Mouse (Mus musculus) MEL (cell line): ENCODE results near the gene Tirap. TPM values are rescaled to one million over a fixed set of nuclear protein-coding genes. Genes with fewer than 3 reads are reported as not detected.

Experiments
- DNase-seq: peaks from one replicate; pipeline ENCODE4 v3.0.0; 2011; ENCODE audit warnings: low read depth, low spot score
- H3K27ac ChIP-seq: 2 replicates; pipeline ENCODE4 v1.5.1; 2012; ENCODE audit warnings: low read depth, mild to moderate bottlenecking, control low read depth, low read length, moderate library complexity; ENCODE audit not compliant: control insufficient read depth
- H3K27me3 ChIP-seq, 2 experiments: fragments of 150-350 bp in 1 of 2; sonication (generic) in 1 of 2; 2 replicates each; pipeline ENCODE4 v1.6.1; 2012; ENCODE audit warnings: low read length in 2 of 2, mild to moderate bottlenecking in 2 of 2, improper control_type of control experiment in 1 of 2, moderate library complexity in 1 of 2; ENCODE audit not compliant: insufficient read depth in 2 of 2, control insufficient read depth in 1 of 2
- H3K36me3 ChIP-seq, 2 experiments: 2 replicates each; pipeline ENCODE4 v1.6.1; 2012 to 2014; ENCODE audit warnings: low read length in 2 of 2, improper control_type of control experiment in 1 of 2, inconsistent platforms in 1 of 2, mild to moderate bottlenecking in 1 of 2; ENCODE audit not compliant: insufficient read depth in 2 of 2, control insufficient read depth in 1 of 2
- H3K4me1 ChIP-seq, 2 experiments: fragments of 150-350 bp in 1 of 2; sonication (generic) in 1 of 2; 2 replicates each; pipeline ENCODE4 v1.6.1; 2012; ENCODE audit warnings: low read length in 2 of 2, improper control_type of control experiment in 1 of 2, mild to moderate bottlenecking in 1 of 2; ENCODE audit not compliant: insufficient read depth in 2 of 2, control insufficient read depth in 1 of 2
- H3K4me3 ChIP-seq, 2 experiments: fragments of 150-350 bp in 1 of 2; sonication (generic) in 1 of 2; 2 replicates each; pipeline ENCODE4 v1.5.1; 2012; ENCODE audit warnings: low read depth in 2 of 2, low read length in 2 of 2, mild to moderate bottlenecking in 2 of 2, moderate library complexity in 2 of 2, control low read depth in 1 of 2, improper control_type of control experiment in 1 of 2; ENCODE audit not compliant: control insufficient read depth in 1 of 2, insufficient read depth in 1 of 2
- H3K79me2 ChIP-seq: 2 replicates; pipeline ENCODE4 v1.6.1; 2012; ENCODE audit warnings: mild to moderate bottlenecking, low read length, moderate library complexity; ENCODE audit not compliant: control insufficient read depth, poor library complexity, insufficient read depth
- H3K9ac ChIP-seq: 2 replicates; pipeline ENCODE4 v1.6.1; 2012; ENCODE audit warnings: low read depth, mild to moderate bottlenecking, control low read depth, low read length, moderate library complexity; ENCODE audit not compliant: control insufficient read depth, poor library complexity, severe bottlenecking
- H3K9me3 ChIP-seq: fragments of 150-350 bp; sonication (generic); replicated peaks from 2 replicates; pipeline ENCODE4 v1.6.1; 2012; ENCODE audit warnings: mild to moderate bottlenecking, low read length, improper control_type of control experiment, moderate library complexity; ENCODE audit not compliant: insufficient read depth
- BHLHE40 ChIP-seq: IDR thresholded peaks from 2 replicates; pipeline ENCODE4 v1.6.1; 2012; ENCODE audit warnings: low read depth, mild to moderate bottlenecking, inconsistent platforms, low read length, improper control_type of control experiment, borderline replicate concordance
- CHD2 ChIP-seq: IDR thresholded peaks from 2 replicates; pipeline ENCODE4 v1.6.1; 2011; ENCODE audit warnings: low read length, improper control_type of control experiment
- E2F4 ChIP-seq: IDR thresholded peaks from 2 replicates; pipeline ENCODE4 v1.6.1; 2011; ENCODE audit warnings: low read depth, low read length, improper control_type of control experiment, borderline replicate concordance
- ELF1 ChIP-seq: IDR thresholded peaks from 2 replicates; pipeline ENCODE4 v1.6.1; 2014; ENCODE audit warnings: low read depth, mild to moderate bottlenecking, inconsistent platforms, low read length, improper control_type of control experiment, moderate library complexity
- EP300 ChIP-seq, 2 experiments: IDR thresholded peaks; 2 replicates each; pipeline ENCODE4 v1.6.1; 2011; ENCODE audit warnings: improper control_type of control experiment in 2 of 2, low read length in 2 of 2, low read depth in 1 of 2, mild to moderate bottlenecking in 1 of 2
- ETS1 ChIP-seq: IDR thresholded peaks from 2 replicates; pipeline ENCODE4 v1.6.1; 2012; ENCODE audit warnings: low read depth, mild to moderate bottlenecking, inconsistent platforms, low read length, improper control_type of control experiment, moderate library complexity
- GABPA ChIP-seq: IDR thresholded peaks from 2 replicates; pipeline ENCODE4 v1.6.1; 2012; ENCODE audit warnings: low read depth, mild to moderate bottlenecking, inconsistent platforms, low read length, improper control_type of control experiment, moderate library complexity
- JUND ChIP-seq: IDR thresholded peaks from 2 replicates; pipeline ENCODE4 v1.6.1; 2011; ENCODE audit warnings: low read depth, mild to moderate bottlenecking, improper control_type of control experiment, low read length
- MAFK ChIP-seq: IDR thresholded peaks from 2 replicates; pipeline ENCODE4 v1.6.1; 2011; ENCODE audit warnings: low read depth, mild to moderate bottlenecking, low read length, improper control_type of control experiment, borderline replicate concordance
- MAX ChIP-seq: IDR thresholded peaks from 2 replicates; pipeline ENCODE4 v1.6.1; 2011; ENCODE audit warnings: low read length, improper control_type of control experiment
- MEF2A ChIP-seq: IDR thresholded peaks from 2 replicates; pipeline ENCODE4 v1.6.1; 2014; ENCODE audit warnings: low read depth, mild to moderate bottlenecking, inconsistent platforms, low read length, improper control_type of control experiment; ENCODE audit not compliant: poor library complexity, insufficient replicate concordance, severe bottlenecking; ENCODE audit errors: extremely low read depth
- MXI1 ChIP-seq: IDR thresholded peaks from 2 replicates; pipeline ENCODE4 v1.6.1; 2011; ENCODE audit warnings: mild to moderate bottlenecking, low read depth, low read length, improper control_type of control experiment
- MYB ChIP-seq: IDR thresholded peaks from 2 replicates; pipeline ENCODE4 v1.6.1; 2011; ENCODE audit warnings: mild to moderate bottlenecking, low read depth, low read length, improper control_type of control experiment
- MYC ChIP-seq: IDR thresholded peaks from 2 replicates; pipeline ENCODE4 v1.6.1; 2011; ENCODE audit warnings: low read depth, mild to moderate bottlenecking, low read length, improper control_type of control experiment, moderate library complexity
- NRF1 ChIP-seq: IDR thresholded peaks from 2 replicates; pipeline ENCODE4 v1.6.1; 2014; ENCODE audit warnings: low read depth, mild to moderate bottlenecking, inconsistent platforms, low read length, improper control_type of control experiment, moderate library complexity; ENCODE audit not compliant: poor library complexity, insufficient read depth, severe bottlenecking
- POLR2A ChIP-seq, 2 experiments: IDR thresholded peaks; 2 replicates each; pipeline ENCODE4 v1.6.1; 2011 to 2012; ENCODE audit warnings: low read length in 2 of 2, mild to moderate bottlenecking in 2 of 2, control low read depth in 1 of 2, improper control_type of control experiment in 1 of 2, low read depth in 1 of 2, moderate library complexity in 1 of 2; ENCODE audit not compliant: control insufficient read depth in 1 of 2, insufficient read depth in 1 of 2, poor library complexity in 1 of 2
- POLR2AphosphoS2 ChIP-seq: IDR thresholded peaks from 2 replicates; pipeline ENCODE4 v1.6.1; 2011; ENCODE audit warnings: low read length, improper control_type of control experiment
- RCOR1 ChIP-seq: IDR thresholded peaks from 2 replicates; pipeline ENCODE4 v1.6.1; 2012; ENCODE audit warnings: low read depth, mild to moderate bottlenecking, inconsistent platforms, low read length, improper control_type of control experiment
- SIN3A ChIP-seq: IDR thresholded peaks from 2 replicates; pipeline ENCODE4 v1.6.1; 2012; ENCODE audit warnings: low read length, improper control_type of control experiment, inconsistent platforms
- SMC3 ChIP-seq: IDR thresholded peaks from 2 replicates; pipeline ENCODE4 v1.6.1; 2011; ENCODE audit warnings: low read depth, low read length, improper control_type of control experiment
- TAL1 ChIP-seq: IDR thresholded peaks from 2 replicates; pipeline ENCODE4 v1.6.1; 2012; ENCODE audit warnings: mild to moderate bottlenecking, inconsistent platforms, low read length, moderate library complexity, mixed read lengths
- UBTF ChIP-seq: IDR thresholded peaks from 2 replicates; pipeline ENCODE4 v1.6.1; 2012; ENCODE audit warnings: low read depth, mild to moderate bottlenecking, inconsistent platforms, low read length, improper control_type of control experiment, moderate library complexity, borderline replicate concordance; ENCODE audit not compliant: insufficient read depth
- ZC3H11A ChIP-seq: IDR thresholded peaks from 2 replicates; pipeline ENCODE4 v1.6.1; 2012; ENCODE audit warnings: low read depth, mild to moderate bottlenecking, inconsistent platforms, low read length, improper control_type of control experiment
- ZMIZ1 ChIP-seq: IDR thresholded peaks from 2 replicates; pipeline ENCODE4 v1.6.1; 2012; ENCODE audit warnings: low read depth, mild to moderate bottlenecking, inconsistent platforms, low read length, improper control_type of control experiment, moderate library complexity
- polyA plus RNA-seq, 2 experiments: library from polyadenylated mRNA; stranded (reverse) in 1 of 2; unstranded in 1 of 2; fragments of >175 nt in 1 of 2; fragments of >200 nt in 1 of 2; gene quantifications; 2 replicates each; pipeline versions ENCODE4 v1.2.1 to v1.2.4; 2012; ENCODE audit warnings: low replicate concordance in 2 of 2, low read depth in 1 of 2; ENCODE audit not compliant: insufficient read length in 2 of 2, insufficient read depth in 1 of 2, missing spikeins in 1 of 2
- total RNA-seq: library from RNA; depleted of rRNA; stranded (reverse); fragments of 300-350 nt; gene quantifications from 2 replicates; pipeline ENCODE4 v1.2.3, GENCODE M21; 2012

The Tirap gene
- total and polyA plus RNA-seq, 3 experiments = 2.4 to 5.3 TPM; not detected in 1

DNA sequence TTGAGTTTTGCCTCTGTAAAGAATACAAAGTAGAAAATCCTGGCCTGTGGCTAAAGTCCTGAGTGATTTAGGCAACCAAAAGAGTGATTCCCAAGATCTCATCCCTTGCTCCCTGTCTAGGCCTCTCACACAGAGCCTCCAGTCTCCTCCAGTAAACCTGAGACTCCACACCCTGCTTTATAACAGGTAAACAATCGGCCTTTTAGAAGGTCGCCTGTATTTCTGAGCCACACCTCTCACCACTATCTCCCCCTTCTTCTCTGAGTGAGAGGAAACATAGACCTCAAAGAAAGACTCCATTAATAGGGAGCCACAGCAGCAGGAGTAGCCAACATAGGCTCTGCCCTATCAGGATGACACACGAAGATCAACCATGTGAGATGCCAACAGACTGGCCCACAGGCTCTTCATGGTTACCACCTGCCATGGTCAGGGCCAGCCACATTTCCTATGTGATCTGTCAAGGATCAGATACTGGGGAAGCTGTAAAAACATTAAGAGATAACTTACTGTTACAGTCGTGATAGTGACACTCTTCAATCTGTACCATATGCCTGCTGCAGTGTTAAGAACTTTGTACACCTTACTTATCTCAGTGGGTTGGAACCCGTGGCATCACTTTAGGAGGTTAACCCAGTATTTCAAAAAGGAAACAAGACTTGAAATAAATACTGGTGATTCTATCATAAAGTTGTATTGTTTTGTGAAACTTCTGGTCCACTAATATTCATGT, 35.8 kb downstream of the Tirap start:
- no peaks in the 10 kb centered on the region for H3K9me3 ChIP-seq
- no peaks in the 10 kb centered on the region for H3K79me2 ChIP-seq
- H3K9ac ChIP-seq = no peak overlapping the region
- DNase-seq = peak; percentile 14
- H3K4me1 ChIP-seq = no peaks in the 10 kb centered on the region
- TF ChIP-seq NRF1 = no peak
- no peak for TF ChIP-seq GABPA
- TF ChIP-seq POLR2A (IDR thresholded peaks at IDR 0.05; ENCODE audit: control insufficient read depth in 1 of 2, insufficient read depth in 1 of 2, low read depth in 1 of 2, low read length in 2 of 2, poor library complexity in 1 of 2) = no peak
- TF ChIP-seq UBTF = no peak
- no peak for TF ChIP-seq MXI1
- peak in 1 of 2 experiments; percentile 33; a peak in 1 of 4 replicates for TF ChIP-seq EP300 (IDR thresholded peaks at IDR 0.05; ENCODE audit: low read depth in 1 of 2, low read length in 2 of 2)
- TF ChIP-seq ETS1 = no peak
- peak; percentile 17; the same call in 1 of the 2 replicates for TF ChIP-seq TAL1
- TF ChIP-seq POLR2AphosphoS2 = no peak
- TF ChIP-seq, all 39 proteins: peak for 2
- Histone ChIP-seq H3K36me3 (peaks cover 0 to 5% of the 10 kb centered on the region in 2 experiments; a peak in 2 of 4 replicates), H3K27ac (no peak overlapping the region), H3K4me3 (no peak overlapping the region), H3K27me3 (no peaks in the 10 kb centered on the region)

DNA sequence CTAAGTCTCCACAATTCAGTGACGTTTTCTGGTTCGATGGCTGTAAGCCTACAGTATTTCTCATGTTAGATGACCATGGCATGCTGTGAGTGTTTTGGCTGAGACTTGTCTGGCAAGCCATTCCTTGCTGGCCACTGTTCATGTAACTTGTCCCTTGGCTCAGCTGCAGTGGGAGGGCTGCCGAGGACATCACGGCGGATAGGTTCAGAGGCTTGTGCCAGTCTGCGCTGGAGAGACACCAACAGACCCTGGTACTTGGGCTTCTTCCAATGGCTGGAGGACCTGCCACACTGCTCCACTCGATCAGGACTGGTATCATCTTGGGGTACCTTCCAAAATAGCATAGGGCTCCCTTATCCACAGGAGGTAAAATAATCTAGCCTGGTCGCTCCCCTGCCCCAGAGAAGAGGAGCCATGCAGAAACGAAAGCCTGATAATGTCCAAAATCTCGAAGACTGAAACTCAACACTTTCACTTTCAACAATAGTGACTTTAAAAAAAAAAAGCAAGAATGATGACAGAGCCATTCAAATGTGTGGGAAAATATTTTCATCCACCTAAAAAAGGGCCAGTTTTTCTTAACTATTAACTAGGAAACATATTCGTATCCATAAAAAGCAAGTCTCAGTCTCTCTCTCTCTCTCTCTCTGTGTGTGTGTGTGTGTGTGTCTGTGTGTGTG, 36.9 kb downstream of the Tirap start:
- Histone ChIP-seq H3K27me3 (no peaks in the 10 kb centered on the region), H3K4me3 (no peak overlapping the region), H3K9me3 (no peaks in the 10 kb centered on the region), H3K9ac (no peak overlapping the region), H3K27ac (no peak overlapping the region), H3K36me3 (peaks cover 0 to 5% of the 10 kb centered on the region in 2 experiments; a peak in 2 of 4 replicates), H3K4me1 (no peaks in the 10 kb centered on the region), H3K79me2 (no peaks in the 10 kb centered on the region)
- TF ChIP-seq CHD2 = no peak
- TF ChIP-seq ELF1 = no peak
- TF ChIP-seq MYC = no peak
- TF ChIP-seq BHLHE40 = no peak
- TF ChIP-seq SIN3A = no peak
- no peak for TF ChIP-seq E2F4
- no peak for TF ChIP-seq JUND
- TF ChIP-seq POLR2AphosphoS2 = no peak
- TF ChIP-seq NRF1 = no peak
- no peak for TF ChIP-seq ZC3H11A
- no peak for TF ChIP-seq UBTF
- TF ChIP-seq EP300 (IDR thresholded peaks at IDR 0.05; ENCODE audit: low read depth in 1 of 2, low read length in 2 of 2) = no peak
- TF ChIP-seq ZMIZ1 = no peak
- TF ChIP-seq RCOR1 = no peak
- no peak for TF ChIP-seq MAX
- no peak for TF ChIP-seq MAFK
- TF ChIP-seq MEF2A = no peak
- no peak for TF ChIP-seq SMC3
- TF ChIP-seq MYB = no peak
- DNase-seq = no peak
